Mouse (Mus musculus) heart, embryonic 13.5 days (tissue): ENCODE results near the gene Kif24. TPM values are rescaled to one million over a fixed set of nuclear protein-coding genes. Genes with fewer than 3 reads are reported as not detected.

ENCODE experiments used
- ATAC-seq: fragments of 200-750 bp; cut with Nextera tagmentation; 2 replicates; pipeline ENCODE4 v1.8.0; 2017; ENCODE audit warnings: moderate TSS enrichment; ENCODE audit not compliant: insufficient number of reproducible peaks, low FRiP score, low TSS enrichment; ENCODE audit errors: extremely low read depth
- H3K27ac ChIP-seq: fragments of 300-500 bp; sonication (generic); replicated peaks from 2 replicates; pipeline ENCODE4 v1.5.1; 2015; ENCODE audit warnings: moderate library complexity, mild to moderate bottlenecking, inconsistent platforms
- H3K27me3 ChIP-seq: fragments of 300-500 bp; sonication (generic); replicated peaks from 2 replicates; pipeline ENCODE4 v1.6.1; 2015; ENCODE audit warnings: mild to moderate bottlenecking, inconsistent platforms
- H3K36me3 ChIP-seq: fragments of 300-500 bp; sonication (generic); 2 replicates; pipeline ENCODE4 v1.6.1; 2015; ENCODE audit warnings: mild to moderate bottlenecking, inconsistent platforms
- H3K4me1 ChIP-seq: fragments of 300-500 bp; sonication (generic); 2 replicates; pipeline ENCODE4 v1.6.1; 2015; ENCODE audit warnings: inconsistent platforms
- H3K4me2 ChIP-seq: fragments of 300-500 bp; sonication (generic); 2 replicates; pipeline ENCODE4 v1.6.1; 2015; ENCODE audit warnings: inconsistent platforms, mild to moderate bottlenecking, moderate library complexity
- H3K4me3 ChIP-seq: fragments of 300-500 bp; sonication (generic); 2 replicates; pipeline ENCODE4 v1.5.1; 2015; ENCODE audit warnings: moderate library complexity, mild to moderate bottlenecking, inconsistent platforms
- H3K9ac ChIP-seq: fragments of 300-500 bp; sonication (generic); 2 replicates; pipeline ENCODE4 v1.6.1; 2015; ENCODE audit warnings: inconsistent platforms, mild to moderate bottlenecking, moderate library complexity
- H3K9me3 ChIP-seq: fragments of 300-500 bp; sonication (generic); 2 replicates; pipeline ENCODE4 v1.6.1; 2016; ENCODE audit warnings: inconsistent platforms
- WGBS: fragments of 180-500 bp; shearing (Covaris S2); methylation state at CpG from one replicate; pipeline ENCODE4 v1.1.7; 2015; ENCODE audit warnings: mixed read lengths; 5-methylcytosine and 5-hydroxymethylcytosine counted together
- polyA plus RNA-seq: library from polyadenylated mRNA; unstranded; fragments of >200 nt; fragmentation: Nextera tagmentation; extraction: Ambion mirVana; gene quantifications from 2 replicates; pipeline ENCODE4 v1.2.1, GENCODE M21; 2015

Kif24 gene
- 3.4 and 4.2 TPM in 2 replicates for polyA plus RNA-seq

DNA sequence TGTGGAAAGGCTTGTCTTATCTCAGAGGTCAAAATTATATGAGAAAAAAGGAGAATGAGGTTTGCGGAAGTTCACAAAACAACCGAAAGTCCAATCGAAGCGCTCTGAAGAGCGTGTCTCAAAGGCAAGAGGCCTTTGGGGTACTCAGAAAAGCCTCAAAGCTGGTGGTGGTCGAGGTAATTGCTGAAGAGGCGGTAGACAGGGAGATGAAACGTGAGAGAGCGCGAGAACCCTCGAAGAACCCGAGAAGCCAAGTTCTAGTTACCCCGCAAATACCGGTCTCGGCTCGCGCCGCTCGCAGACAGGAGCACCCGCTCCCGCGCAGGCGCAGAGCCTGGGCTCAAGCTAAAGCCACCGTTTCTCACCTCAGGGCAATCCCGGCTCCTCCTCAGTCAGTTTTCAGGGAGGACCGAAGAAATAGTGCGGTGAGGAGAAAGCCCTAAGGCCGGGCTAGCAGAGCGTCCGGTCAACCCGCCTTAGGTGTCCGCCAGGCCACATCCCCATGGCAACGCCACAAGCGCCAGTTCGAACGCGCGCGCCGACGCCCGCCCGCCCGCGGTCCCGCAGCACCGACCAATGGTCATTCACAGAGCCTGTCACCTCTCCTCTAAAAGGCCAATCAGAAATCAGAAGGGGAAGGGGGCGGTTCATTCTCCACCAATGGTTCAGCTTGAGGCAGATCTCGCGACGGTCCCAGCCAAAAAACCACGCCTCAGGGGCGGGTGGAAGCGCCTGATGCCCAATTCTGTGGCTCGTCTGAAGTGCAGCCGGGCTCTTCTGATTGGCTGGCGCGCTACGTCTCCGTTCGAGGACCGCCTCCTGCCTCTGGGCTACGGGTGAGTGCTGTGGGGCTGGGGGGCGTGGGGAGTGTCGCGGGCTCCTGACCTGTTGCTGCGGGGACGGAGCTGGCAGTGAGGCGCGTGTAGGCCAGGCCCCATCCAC is at the start of gene Kif24, which contains the start of gene Nudt2:
TSS of gene Kif24 (minus strand) at position 543 of the 942 bp plus-strand sequence.
TSS of gene Nudt2 (plus strand) at position 807 of the 942 bp plus-strand sequence.
- Histone ChIP-seq H3K27me3 (no peaks in the 10 kb centered on the region), H3K9me3 (no peaks in the 10 kb centered on the region), H3K9ac (peak within 1 kb of the TSS; percentile 89), H3K36me3 (no peaks in the 10 kb centered on the region), H3K4me1 (peaks cover 27% of the 10 kb centered on the region), H3K4me2 (peak within 1 kb of the TSS; percentile 82), H3K27ac (peak within 1 kb of the TSS; percentile 75), H3K4me3 (peak within 1 kb of the TSS; percentile 70)
- under 1% methylated on average over 70 of the region's 70 CpGs for WGBS
- peak; percentile 97 for ATAC-seq

- no peak overlapping the region for H3K27ac ChIP-seq
- 22% methylated on average over 8 of the region's 8 CpGs for WGBS
- no peaks in the 10 kb centered on the region for H3K9me3 ChIP-seq
- H3K4me1 ChIP-seq = no peaks in the 10 kb centered on the region; the same call in 1 of the 2 replicates
- H3K9ac ChIP-seq = no peak overlapping the region
- ATAC-seq = no peak
- no peaks in the 10 kb centered on the region for H3K36me3 ChIP-seq
- no peak overlapping the region for H3K4me2 ChIP-seq
- H3K4me3 ChIP-seq = no peak overlapping the region
- H3K27me3 ChIP-seq = peaks cover 57% of the 10 kb centered on the region
Observed at GRCm38 (mm10) chr4:41513714-41514113, 49.0 kb upstream of the Kif24 start.

DNA sequence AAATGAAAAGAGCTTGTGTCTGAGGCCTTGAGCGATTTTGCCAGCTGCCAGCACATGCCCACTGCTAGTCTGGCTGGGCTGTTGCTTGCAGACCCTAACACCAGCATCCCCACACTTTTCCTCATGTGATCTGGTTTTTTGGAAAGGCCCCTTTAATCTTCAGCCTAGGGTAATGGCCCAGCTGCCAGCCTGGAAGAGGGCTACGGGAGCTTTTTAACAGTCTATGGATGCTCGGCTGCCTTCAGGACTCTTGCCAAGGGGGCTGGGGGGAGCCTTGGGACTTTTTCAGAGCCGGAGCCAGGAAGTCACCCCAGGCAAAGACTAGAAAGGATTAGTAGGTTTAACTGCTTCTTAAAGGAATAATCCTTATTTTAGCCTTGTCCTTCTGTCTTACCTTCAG is 48.6 kb upstream of the Kif24 start:
- H3K4me1 ChIP-seq = no peaks in the 10 kb centered on the region; the same call in 1 of the 2 replicates
- H3K4me2 ChIP-seq = no peak overlapping the region
- WGBS = 45% methylated on average over 4 of the region's 4 CpGs
- peaks cover 61% of the 10 kb centered on the region for H3K27me3 ChIP-seq
- ATAC-seq = no peak
- H3K4me3 ChIP-seq = no peak overlapping the region
- H3K27ac ChIP-seq = no peak overlapping the region
- no peak overlapping the region for H3K9ac ChIP-seq
- no peaks in the 10 kb centered on the region for H3K36me3 ChIP-seq
- H3K9me3 ChIP-seq = no peaks in the 10 kb centered on the region

GRCm38 (mm10) chr4:41507998-41508397 is 43.3 kb upstream of the Kif24 start:
- H3K27ac ChIP-seq = no peak overlapping the region
- H3K9me3 ChIP-seq = no peaks in the 10 kb centered on the region
- peaks cover 67% of the 10 kb centered on the region for H3K27me3 ChIP-seq
- no peak for ATAC-seq
- no peaks in the 10 kb centered on the region for H3K36me3 ChIP-seq
- peak overlapping the region; percentile 79; the same call in 1 of the 2 replicates for H3K9ac ChIP-seq
- H3K4me2 ChIP-seq = no peak overlapping the region
- H3K4me1 ChIP-seq = peaks cover 18% of the 10 kb centered on the region
- WGBS = 42% methylated on average over 7 of the region's 7 CpGs
- H3K4me3 ChIP-seq = no peak overlapping the region

DNA sequence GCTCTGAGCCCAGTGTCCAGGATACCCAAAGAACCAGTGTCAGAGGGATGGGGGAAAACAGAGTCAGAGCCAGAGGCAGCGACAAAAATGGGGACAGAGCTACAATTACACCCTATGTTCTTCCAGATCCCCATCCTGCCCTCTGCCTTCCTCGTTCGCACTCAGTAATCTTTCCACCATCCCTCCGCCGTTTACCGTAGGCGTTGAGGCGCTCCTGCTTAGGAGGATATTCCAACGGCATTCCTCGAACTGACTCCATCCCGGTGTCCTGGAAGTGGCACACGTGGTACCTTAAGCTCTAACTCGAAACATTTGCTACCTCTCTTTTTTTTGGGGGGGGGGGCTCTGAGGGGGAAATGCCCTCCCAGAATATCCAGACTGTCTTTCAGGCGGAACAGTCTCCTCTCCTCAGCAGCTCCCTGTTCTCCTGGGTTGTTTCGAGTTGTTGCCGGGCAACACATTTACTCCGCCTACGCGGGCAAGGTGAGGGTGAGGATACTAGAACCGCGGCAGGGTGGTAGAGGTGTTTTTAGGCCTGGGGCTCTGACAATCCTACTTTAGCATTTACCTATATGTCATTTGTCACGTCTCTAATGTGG is 42.7 kb upstream of the Kif24 start:
- peaks cover 66% of the 10 kb centered on the region for H3K27me3 ChIP-seq

DNA sequence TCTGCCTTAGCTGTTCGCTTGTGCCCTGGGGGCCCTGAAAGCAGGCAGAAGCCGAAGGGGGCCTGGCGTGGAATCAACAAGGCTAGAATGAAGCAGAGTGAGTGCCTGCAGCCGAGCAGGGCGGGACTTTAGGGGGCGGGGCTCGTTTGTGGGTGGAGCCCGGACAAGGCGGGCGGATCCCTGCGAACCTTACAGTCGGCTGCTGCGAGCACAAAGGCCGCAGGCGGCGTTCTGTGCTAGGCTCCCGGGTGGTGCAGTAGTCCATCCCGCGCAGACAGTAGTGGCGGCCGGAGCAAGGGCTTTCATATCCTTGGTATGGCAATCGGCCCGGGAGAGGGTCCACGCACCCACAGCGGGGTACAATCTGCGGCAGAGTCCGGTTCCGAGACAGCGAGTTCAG is 42.2 kb upstream of the Kif24 start:
- no peaks in the 10 kb centered on the region for H3K9me3 ChIP-seq
- WGBS = under 1% methylated on average over 29 of the region's 29 CpGs
- H3K4me1 ChIP-seq = peaks cover 26% of the 10 kb centered on the region
- H3K27ac ChIP-seq = no peak overlapping the region
- H3K27me3 ChIP-seq = peaks cover 66% of the 10 kb centered on the region
- peak; percentile 55 for ATAC-seq
- peak overlapping the region; percentile 63 for H3K4me3 ChIP-seq
- H3K36me3 ChIP-seq = no peaks in the 10 kb centered on the region
- peak overlapping the region; percentile 79 for H3K9ac ChIP-seq
- H3K4me2 ChIP-seq = peak overlapping the region; percentile 98

More for the DNA sequence above, 42.7 kb upstream of the Kif24 start:
- Histone ChIP-seq H3K4me3 (peak overlapping the region; percentile 63), H3K9ac (peak overlapping the region; percentile 79), H3K4me1 (peaks cover 21% of the 10 kb centered on the region), H3K36me3 (no peaks in the 10 kb centered on the region), H3K9me3 (no peaks in the 10 kb centered on the region), H3K27ac (no peak overlapping the region), H3K4me2 (peak overlapping the region; percentile 98)
- ATAC-seq = no peak
- WGBS = 3% methylated on average over 22 of the region's 22 CpGs

DNA sequence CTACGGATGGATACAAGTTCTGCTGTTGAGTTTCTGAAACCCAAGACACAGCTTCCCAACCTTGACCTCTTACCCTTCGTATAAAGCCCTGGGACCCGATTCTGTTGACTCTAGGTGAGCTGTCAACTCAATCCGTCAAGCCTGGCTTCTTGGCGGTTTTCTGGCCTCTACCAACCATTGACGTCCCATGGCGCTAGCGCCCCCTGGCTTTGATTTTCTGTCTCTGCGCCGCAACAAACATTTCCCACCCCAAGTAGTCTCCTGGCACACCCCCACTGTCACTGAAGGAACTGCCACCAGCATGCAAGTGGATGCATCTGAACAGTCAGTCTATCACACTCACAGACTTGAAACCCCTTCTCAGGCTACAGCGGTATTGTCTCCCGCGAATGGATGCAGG is 41.5 kb upstream of the Kif24 start:
- H3K4me2 ChIP-seq = peak overlapping the region; percentile 98
- H3K27me3 ChIP-seq = peaks cover 66% of the 10 kb centered on the region
- H3K4me3 ChIP-seq = peak overlapping the region; percentile 63
- no peaks in the 10 kb centered on the region for H3K36me3 ChIP-seq
- no peak for ATAC-seq
- H3K27ac ChIP-seq = no peak overlapping the region
- peak overlapping the region; percentile 79; the same call in 1 of the 2 replicates for H3K9ac ChIP-seq
- H3K9me3 ChIP-seq = no peaks in the 10 kb centered on the region
- H3K4me1 ChIP-seq = peaks cover 26% of the 10 kb centered on the region
- WGBS = 11% methylated on average over 13 of the region's 13 CpGs

DNA sequence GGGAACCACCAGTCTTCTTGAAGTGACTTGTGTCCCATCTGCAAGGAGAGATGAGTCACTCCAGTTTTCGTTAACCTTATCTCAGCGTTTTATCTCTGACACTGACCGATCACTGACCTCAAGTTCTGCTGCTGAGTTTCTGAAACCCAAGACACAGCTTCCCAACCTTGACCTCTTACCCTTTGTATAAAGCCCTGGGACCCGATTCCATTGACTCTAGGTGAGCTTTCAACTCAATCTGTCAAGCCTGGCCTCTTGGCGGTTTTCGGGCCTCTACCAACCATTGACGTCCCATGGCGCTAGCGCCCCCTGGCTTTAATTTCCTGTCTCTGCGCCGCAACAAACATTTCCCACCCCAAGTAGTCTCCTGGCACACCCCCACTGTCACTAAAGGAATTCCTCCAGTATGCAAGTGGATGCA is 40.5 kb upstream of the Kif24 start:
- H3K4me2 ChIP-seq = no peak overlapping the region
- peaks cover 67% of the 10 kb centered on the region for H3K27me3 ChIP-seq
- H3K27ac ChIP-seq = no peak overlapping the region
- H3K4me3 ChIP-seq = no peak overlapping the region
- ATAC-seq = no peak
- no peaks in the 10 kb centered on the region for H3K36me3 ChIP-seq
- 43% methylated on average over 11 of the region's 11 CpGs for WGBS
- H3K9me3 ChIP-seq = no peaks in the 10 kb centered on the region
- H3K9ac ChIP-seq = no peak overlapping the region
- H3K4me1 ChIP-seq = peaks cover 26% of the 10 kb centered on the region

GRCm38 (mm10) chr4:41504325-41504724 is 39.6 kb upstream of the Kif24 start:
- peaks cover 67% of the 10 kb centered on the region for H3K27me3 ChIP-seq
- H3K36me3 ChIP-seq = no peaks in the 10 kb centered on the region
- H3K9me3 ChIP-seq = no peaks in the 10 kb centered on the region
- H3K9ac ChIP-seq = no peak overlapping the region
- no peak overlapping the region for H3K4me2 ChIP-seq
- peaks cover 26% of the 10 kb centered on the region for H3K4me1 ChIP-seq
- no peak overlapping the region for H3K4me3 ChIP-seq
- ATAC-seq = no peak
- no peak overlapping the region for H3K27ac ChIP-seq
- whole genome bisulfite sequencing = 64% methylated on average over 5 of the region's 5 CpGs

DNA sequence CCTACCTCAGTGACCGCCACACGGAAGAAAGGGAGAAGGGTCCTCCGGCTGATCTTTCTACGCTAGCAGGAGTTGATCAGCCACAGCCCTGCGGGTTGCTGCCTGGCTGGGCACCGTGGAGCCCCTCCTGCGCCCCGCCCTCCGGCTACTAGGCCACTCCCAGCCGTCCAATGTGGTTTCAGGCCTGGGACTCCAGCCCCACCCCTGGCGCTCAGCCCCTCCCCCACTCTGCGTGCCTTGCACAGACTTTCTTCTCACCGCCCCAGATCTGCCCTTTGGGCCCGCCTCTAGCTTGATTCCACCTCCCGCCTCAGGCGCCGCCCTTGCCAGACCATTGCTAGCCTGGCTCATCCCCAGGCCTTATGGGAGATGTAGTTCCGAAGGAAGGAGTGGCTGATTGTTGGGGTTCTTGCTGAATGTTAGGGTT is 38.3 kb upstream of the Kif24 start, which contains the start of gene AI464131:
TSS of gene AI464131 (minus strand) at position 91 of the 427 bp plus-strand sequence.
- peak within 1 kb of the TSS; percentile 54 for H3K4me3 ChIP-seq
- H3K4me2 ChIP-seq = peak within 1 kb of the TSS; percentile 79
- no peak within 1 kb of the TSS for H3K27ac ChIP-seq
- WGBS = 1% methylated on average over 16 of the region's 18 CpGs
- H3K9ac ChIP-seq = peak within 1 kb of the TSS; percentile 76
- H3K27me3 ChIP-seq = peaks cover 67% of the 10 kb centered on the region
- H3K36me3 ChIP-seq = no peaks in the 10 kb centered on the region
- peaks cover 40% of the 10 kb centered on the region for H3K4me1 ChIP-seq
- no peaks in the 10 kb centered on the region for H3K9me3 ChIP-seq
- peak; percentile 87 for ATAC-seq
